Mouse (Mus musculus): ENCODE data around the gene Nos1ap. TPM values are rescaled to one million over a fixed set of nuclear protein-coding genes. Genes with fewer than 3 reads are reported as not detected.

Gene Nos1ap
- total RNA-seq, 2 experiments from 2014 or later, result 207 to 209 TPM

- DNase-seq (ENCODE audit: low spot score in 2 of 2), result no peak
- H3K27ac ChIP-seq, result no peak overlapping the region
- TF ChIP-seq CTCF (conservative IDR thresholded peaks at IDR 0.05), result no peak
- H3K4me3 ChIP-seq, result no peak overlapping the region
These were observed 107.3 kb downstream of the Nos1ap start for GRCm38 (mm10) chr1:170482236-170482905.

GRCm38 (mm10) chr1:170481093-170481492 is 108.6 kb downstream of the Nos1ap start:
- TF ChIP-seq CTCF (conservative IDR thresholded peaks at IDR 0.05), result no peak
- DNase-seq (ENCODE audit: low spot score in 2 of 2), result no peak
- peak overlapping the region; percentile 50 for H3K27ac ChIP-seq
- no peak overlapping the region for H3K4me3 ChIP-seq

- Histone ChIP-seq H3K4me3 (no peak overlapping the region), H3K27ac (0 out of 2 replicates have a peak overlapping the region, but pooled peaks have one; percentile 14)
- no peak for TF ChIP-seq CTCF (conservative IDR thresholded peaks at IDR 0.05)
- DNase-seq (ENCODE audit: low spot score in 2 of 2), result no peak
These were observed 110.2 kb downstream of the Nos1ap start for GRCm38 (mm10) chr1:170479458-170479798.

DNA sequence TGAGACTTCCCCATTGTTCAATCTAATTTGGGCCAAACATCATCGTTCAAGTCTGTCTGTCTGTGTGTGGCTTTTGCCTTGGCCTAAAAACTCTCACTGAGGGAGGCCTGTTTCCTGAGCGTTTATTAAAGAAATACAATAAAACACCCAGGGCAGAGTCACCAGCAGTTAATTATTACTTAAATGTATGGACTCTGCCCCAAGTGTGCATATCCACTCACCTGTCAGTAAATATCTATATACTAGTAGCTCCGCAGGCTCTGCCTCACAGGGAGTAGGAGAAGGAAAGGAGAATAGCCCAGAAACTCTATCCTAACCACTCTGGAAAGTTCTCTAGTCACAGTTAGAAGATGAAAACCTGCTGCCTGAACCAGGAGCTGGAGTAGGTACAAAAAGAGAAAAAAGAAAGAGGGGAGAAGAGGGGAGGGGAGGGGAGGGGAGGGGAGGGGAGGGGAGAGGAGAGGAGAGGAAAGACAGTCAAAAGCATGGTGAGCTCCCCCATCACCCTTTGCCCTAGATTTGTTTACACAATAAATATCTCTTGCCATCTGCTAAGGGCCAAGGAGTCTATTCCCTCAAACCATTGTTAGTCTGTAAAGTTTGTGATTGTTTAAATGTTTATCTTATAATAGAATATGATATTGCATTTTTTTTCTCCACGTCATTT is 110.7 kb downstream of the Nos1ap start:
- Histone ChIP-seq H3K27ac (peak overlapping the region; percentile 68), H3K4me3 (no peak overlapping the region)
- no peak for DNase-seq (ENCODE audit: low spot score in 2 of 2)
- TF ChIP-seq CTCF (conservative IDR thresholded peaks at IDR 0.05), result no peak

- DNase-seq (ENCODE audit: low spot score in 2 of 2), result no peak
- TF ChIP-seq CTCF (conservative IDR thresholded peaks at IDR 0.05), result no peak
- no peak overlapping the region for H3K4me3 ChIP-seq
- peak overlapping the region; percentile 68 for H3K27ac ChIP-seq
These were observed 111.7 kb downstream of the Nos1ap start for GRCm38 (mm10) chr1:170477636-170478600.

GRCm38 (mm10) chr1:170473460-170473859 is 116.2 kb downstream of the Nos1ap start:
- no peak for TF ChIP-seq CTCF (conservative IDR thresholded peaks at IDR 0.05)
- DNase-seq (ENCODE audit: low spot score in 2 of 2), result no peak
- Histone ChIP-seq H3K27ac (no peak overlapping the region), H3K4me3 (no peak overlapping the region)

DNA sequence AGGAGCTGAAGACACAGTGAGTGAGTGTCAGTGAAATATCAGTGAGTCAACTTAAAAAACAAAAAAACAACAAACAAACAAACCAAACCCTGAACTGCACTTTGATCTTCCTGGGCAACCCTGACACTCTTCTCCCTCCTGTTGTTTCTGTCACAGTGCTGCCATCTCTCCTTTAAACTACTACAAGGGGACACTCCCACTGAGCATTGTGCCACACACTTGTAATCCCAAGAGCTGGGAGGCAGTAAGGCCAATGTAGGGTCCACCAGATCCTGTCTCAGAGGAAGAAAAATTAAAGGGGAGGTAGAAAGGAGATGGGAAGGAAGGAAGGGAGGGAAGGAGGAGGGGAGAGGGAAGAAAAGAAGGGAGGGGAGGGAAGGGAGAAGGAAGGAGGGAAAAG is 116.8 kb downstream of the Nos1ap start:
- Histone ChIP-seq H3K27ac (no peak overlapping the region), H3K4me3 (no peak overlapping the region)
- DNase-seq (ENCODE audit: low spot score in 2 of 2), result no peak
- TF ChIP-seq CTCF (conservative IDR thresholded peaks at IDR 0.05), result no peak

- TF ChIP-seq CTCF (conservative IDR thresholded peaks at IDR 0.05), result no peak
- Histone ChIP-seq H3K4me3 (no peak overlapping the region), H3K27ac (peak overlapping the region; percentile 60)
- peak in 1 of 2 experiments; percentile 44 for DNase-seq (ENCODE audit: low spot score in 2 of 2)
These were observed 123.3 kb downstream of the Nos1ap start for GRCm38 (mm10) chr1:170466099-170467009.

GRCm38 (mm10) chr1:170462140-170462539 is 127.5 kb downstream of the Nos1ap start:
- Histone ChIP-seq H3K4me3 (no peak overlapping the region), H3K27ac (no peak overlapping the region)
- no peak for TF ChIP-seq CTCF (conservative IDR thresholded peaks at IDR 0.05)
- DNase-seq (ENCODE audit: low spot score in 2 of 2), result no peak

DNA sequence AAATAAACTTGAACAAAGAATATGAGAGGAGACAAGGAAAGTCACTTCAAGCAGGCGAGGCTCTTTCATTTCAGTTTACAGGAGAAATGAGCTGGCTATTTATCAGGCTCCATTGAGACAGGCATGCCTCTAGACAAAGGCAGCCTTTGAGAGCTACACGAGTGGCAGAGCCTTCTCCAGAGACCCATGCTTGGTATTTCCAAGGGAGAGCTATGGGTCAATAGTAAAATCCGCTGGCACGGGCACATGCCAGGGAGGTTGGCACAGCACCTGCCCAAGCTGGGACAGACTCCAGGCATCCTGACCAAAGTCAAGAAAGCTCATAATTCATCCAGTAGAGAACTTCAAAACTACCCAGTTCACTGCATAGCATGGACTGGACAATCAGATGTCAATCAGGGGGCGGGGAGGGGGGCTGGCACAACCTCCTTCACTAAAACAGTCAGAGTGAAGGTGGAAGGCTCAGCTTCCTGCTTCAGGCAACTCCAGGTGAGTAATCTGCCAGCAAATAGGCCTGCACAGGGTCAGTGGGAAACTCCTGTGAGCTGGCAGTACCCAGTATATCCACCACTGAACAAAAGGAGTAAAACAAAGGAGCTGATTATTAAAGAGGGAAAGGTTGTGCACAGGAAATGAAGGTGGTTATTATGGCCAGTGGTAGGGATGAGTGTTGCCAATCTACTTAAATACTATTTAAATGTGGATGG is 129.6 kb downstream of the Nos1ap start:
- no peak for TF ChIP-seq CTCF (conservative IDR thresholded peaks at IDR 0.05)
- peak in 1 of 2 experiments; percentile 64 for DNase-seq (ENCODE audit: low spot score in 2 of 2)
- Histone ChIP-seq H3K4me3 (no peak overlapping the region), H3K27ac (peak overlapping the region; percentile 63; the same call in 1 of the 2 replicates)

DNA sequence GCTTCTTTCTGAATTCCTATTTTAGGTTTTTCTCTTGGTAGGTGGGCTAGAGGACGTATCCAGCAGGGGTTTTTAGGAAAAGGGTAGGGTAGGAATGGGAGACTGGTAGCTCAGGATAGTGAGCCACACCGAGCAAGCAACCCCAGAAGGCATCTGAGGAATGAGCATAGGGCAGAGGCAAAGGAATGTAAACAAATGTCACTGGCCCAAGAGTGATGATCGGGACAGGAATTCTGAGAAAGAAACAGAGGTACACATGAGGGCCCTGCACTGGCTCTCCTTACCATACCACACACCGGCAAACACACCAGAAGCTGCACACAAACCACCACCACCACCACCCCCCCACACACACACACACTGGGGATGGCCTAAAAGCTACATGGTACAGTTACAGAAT is 132.0 kb downstream of the Nos1ap start:
- DNase-seq (ENCODE audit: low spot score in 2 of 2), result no peak
- H3K27ac ChIP-seq, result peak overlapping the region; percentile 18; the same call in 1 of the 2 replicates
- no peak overlapping the region for H3K4me3 ChIP-seq
- no peak for TF ChIP-seq CTCF (conservative IDR thresholded peaks at IDR 0.05)
